12 mouse cellular contexts compared by ENCODE assay signal in the genomic region with DNA sequence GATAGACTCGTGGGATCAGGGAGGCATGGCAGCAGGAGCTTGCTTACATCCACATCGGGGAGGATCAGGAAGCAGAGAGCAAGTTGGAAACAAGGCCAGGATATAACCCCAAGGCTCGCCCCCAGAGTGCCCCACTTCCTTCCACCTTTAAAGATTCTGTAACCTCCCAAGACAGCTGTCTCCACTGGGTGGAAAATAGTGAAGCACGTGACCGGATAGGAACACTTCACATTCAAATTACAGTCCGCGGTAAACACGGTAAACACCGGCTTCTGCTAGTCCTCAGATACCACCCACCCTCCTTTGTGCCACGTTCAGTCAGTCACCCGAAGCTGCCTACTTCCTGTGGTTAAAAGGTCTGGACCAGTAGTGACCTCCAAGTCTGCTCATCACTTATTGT.
DNase-seq lines count a peak whose midpoint lies in the region; ATAC-seq and TF ChIP-seq lines count a peak whose summit lies in the region.
"Had no signal": no experiment of that assay in that cellular context is flagged by ENCODE, and none has a peak within 500 bp of the region (broad histone marks: within the 10 kb centered on the region; RNA-seq: fewer than 3 reads in every experiment).

No protein-coding gene starts in this region.

- whole genome bisulfite sequencing in heart, adult 2 months: 41% methylated on average over 11 of the region's 11 CpGs
- 62% methylated on average over 11 of the region's 11 CpGs for WGBS in heart, embryonic 16.5 days
- 65% methylated on average over 11 of the region's 11 CpGs for WGBS in hindbrain, postnatal 0 days

- H3K9me3 ChIP-seq in heart, embryonic 16.5 days (replicated peaks; ENCODE audit: control insufficient read depth, low read length): no peaks in the 10 kb centered on the region
- H3K9me3 ChIP-seq in hindbrain, postnatal 0 days (ENCODE audit: low read length): no peaks in the 10 kb centered on the region
- H3K9me3 ChIP-seq: forebrain, embryonic 13.5 days; hindbrain, embryonic 10.5 days; limb, embryonic 13.5 days had no signal

- DNase-seq in heart, adult 2 months: peak in 1 of 2 experiments; percentile 15
- no peak for DNase-seq in heart, adult 11 months
- DNase-seq in CD4-positive helper T cell, adult 2 months (ENCODE audit: low read depth, low spot score): peak; percentile 27
- DNase-seq in spleen, adult 12 weeks (ENCODE audit: low spot score): peak; percentile 22
- no peak for DNase-seq in layer of hippocampus, adult 2 months (ENCODE audit: low spot score in 2 of 2)
- DNase-seq in hindbrain, postnatal 0 days (ENCODE audit: low spot score): no peak
- no peak for DNase-seq in right cerebral cortex, postnatal 4 days
- DNase-seq: right cerebral cortex, postnatal 25 days had no signal

- TF ChIP-seq POLR2A in heart, adult 2 months (IDR thresholded peaks at IDR 0.05; ENCODE audit: insufficient read depth, low read depth, low read length): no peak

- H3K27ac ChIP-seq in heart, adult 2 months: no peak overlapping the region
- no peak overlapping the region for H3K27ac ChIP-seq in heart, embryonic 16.5 days (ENCODE audit: low read length)
- H3K27ac ChIP-seq in layer of hippocampus, adult 2 months: no peak overlapping the region
- H3K27ac ChIP-seq in hindbrain, postnatal 0 days: no peak overlapping the region
- H3K27ac ChIP-seq: forebrain, embryonic 13.5 days; hindbrain, embryonic 10.5 days; limb, embryonic 13.5 days had no signal

- 0 out of 2 replicates have a peak overlapping the region, but pooled peaks have one; percentile 12 for H3K4me3 ChIP-seq in heart, adult 2 months
- H3K4me3 ChIP-seq in heart, embryonic 16.5 days (ENCODE audit: low read length): no peak overlapping the region
- no peak overlapping the region for H3K4me3 ChIP-seq in layer of hippocampus, adult 2 months
- H3K4me3 ChIP-seq in hindbrain, postnatal 0 days (ENCODE audit: low read length): no peak overlapping the region
- H3K4me3 ChIP-seq: forebrain, embryonic 13.5 days; hindbrain, embryonic 10.5 days; limb, embryonic 13.5 days had no signal

- H3K36me3 ChIP-seq in heart, adult 2 months (ENCODE audit: control insufficient read depth, insufficient read depth, low read length): no peaks in the 10 kb centered on the region
- H3K36me3 ChIP-seq in heart, embryonic 16.5 days (ENCODE audit: control insufficient read depth, insufficient read depth): no peaks in the 10 kb centered on the region
- no peaks in the 10 kb centered on the region for H3K36me3 ChIP-seq in hindbrain, postnatal 0 days (ENCODE audit: insufficient read depth, low read length)
- H3K36me3 ChIP-seq: hindbrain, embryonic 10.5 days; limb, embryonic 13.5 days had no signal

- no peaks in the 10 kb centered on the region for H3K79me2 ChIP-seq in heart, adult 2 months (replicated peaks; ENCODE audit: control insufficient read depth, insufficient read depth, low read length)

- H3K9ac ChIP-seq in heart, adult 2 months (ENCODE audit: low read depth, low read length): no peak overlapping the region
- no peak overlapping the region for H3K9ac ChIP-seq in heart, embryonic 16.5 days (ENCODE audit: low read length)
- no peak overlapping the region for H3K9ac ChIP-seq in hindbrain, postnatal 0 days (replicated peaks; ENCODE audit: low read length)
- H3K9ac ChIP-seq: forebrain, embryonic 13.5 days; limb, embryonic 13.5 days had no signal

- TF ChIP-seq EP300 in heart, adult 2 months (IDR thresholded peaks at IDR 0.05; ENCODE audit: insufficient read depth, low read depth, low read length): no peak

- H3K4me2 ChIP-seq in heart, embryonic 16.5 days (ENCODE audit: low read depth, low read length): no peak overlapping the region
- no peak overlapping the region for H3K4me2 ChIP-seq in hindbrain, postnatal 0 days (ENCODE audit: low read depth, low read length)
- H3K4me2 ChIP-seq: forebrain, embryonic 13.5 days; limb, embryonic 13.5 days had no signal

- no peak for TF ChIP-seq CTCF in heart, adult 2 months (IDR thresholded peaks at IDR 0.05)
- no peak for TF ChIP-seq CTCF in layer of hippocampus, adult 2 months (conservative IDR thresholded peaks at IDR 0.05)
- TF ChIP-seq CTCF in hindbrain, postnatal 0 days (IDR thresholded peaks at IDR 0.05; ENCODE audit: low read depth): no peak

- intact Hi-C loops in heart, adult 2 months (cut with DNase I): no loop called here

- H3K4me1 ChIP-seq in heart, adult 2 months (ENCODE audit: control insufficient read depth, insufficient read depth, low read length): peaks cover 4% of the 10 kb centered on the region; the same call in 1 of the 2 replicates
- H3K4me1 ChIP-seq in heart, embryonic 16.5 days (ENCODE audit: control insufficient read depth, insufficient read depth, low read length): peaks cover 7% of the 10 kb centered on the region
- H3K4me1 ChIP-seq in hindbrain, postnatal 0 days (ENCODE audit: insufficient read depth, low read length): no peaks in the 10 kb centered on the region
- H3K4me1 ChIP-seq: forebrain, embryonic 13.5 days; limb, embryonic 13.5 days had no signal

- ATAC-seq in heart, embryonic 16.5 days (replicated peaks; ENCODE audit: extremely low read depth, insufficient read depth, low FRiP score): peak; percentile 66; the same call in 1 of the 2 replicates
- ATAC-seq in hindbrain, postnatal 0 days: no peak
- ATAC-seq: forebrain, embryonic 13.5 days had no signal

- H3K27me3 ChIP-seq in heart, adult 2 months (ENCODE audit: control insufficient read depth, insufficient read depth, low read length): no peaks in the 10 kb centered on the region
- H3K27me3 ChIP-seq in heart, embryonic 16.5 days (ENCODE audit: control insufficient read depth, insufficient read depth, low read length): no peaks in the 10 kb centered on the region
- H3K27me3 ChIP-seq in hindbrain, postnatal 0 days (ENCODE audit: insufficient read depth, low read length): no peaks in the 10 kb centered on the region
- H3K27me3 ChIP-seq: forebrain, embryonic 13.5 days; limb, embryonic 13.5 days had no signal

Comparison
In these comparisons a context has a peak if more than half of its experiments do, and no peak if none do; other contexts are left out.
1. DNase-seq: peak in CD4-positive helper T cell, adult 2 months (single experiment) and spleen, adult 12 weeks (single experiment); none in heart, adult 11 months (single experiment), layer of hippocampus, adult 2 months (0 of 2), hindbrain, postnatal 0 days (single experiment) and right cerebral cortex, postnatal 4 days (single experiment).